Mouse (Mus musculus): ENCODE measurements around the gene H2-Eb1.
A peak's percentile ranks its signal among the peaks of the same experiment; 100 is the strongest.

The H2-Eb1 gene

DNA sequence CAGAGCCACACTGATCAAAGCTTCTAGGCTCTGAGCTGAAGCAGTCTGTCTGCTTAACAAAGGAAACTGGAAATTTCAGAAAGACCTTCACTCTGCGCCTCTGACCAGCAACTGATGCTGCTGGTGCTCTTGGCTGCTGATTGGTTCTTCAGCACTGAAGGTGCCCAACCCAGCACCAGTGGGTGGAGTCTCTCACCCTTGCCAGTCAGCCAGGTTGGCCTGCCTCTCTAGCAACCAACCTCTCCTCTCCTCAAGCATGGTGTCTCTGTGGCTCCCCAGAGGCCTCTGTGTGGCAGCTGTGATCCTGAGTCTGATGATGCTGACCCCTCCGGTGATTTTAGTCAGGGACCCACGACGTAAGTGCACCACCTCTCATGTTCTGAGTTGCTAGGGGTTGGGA lies 19.8 kb downstream of the H2-Eb1 start, which contains the start of gene H2-Eb2:
Gene H2-Eb2, plus strand, starts transcription at position 230 of the 400 bp plus-strand sequence.
- DNase-seq: no peak

DNA sequence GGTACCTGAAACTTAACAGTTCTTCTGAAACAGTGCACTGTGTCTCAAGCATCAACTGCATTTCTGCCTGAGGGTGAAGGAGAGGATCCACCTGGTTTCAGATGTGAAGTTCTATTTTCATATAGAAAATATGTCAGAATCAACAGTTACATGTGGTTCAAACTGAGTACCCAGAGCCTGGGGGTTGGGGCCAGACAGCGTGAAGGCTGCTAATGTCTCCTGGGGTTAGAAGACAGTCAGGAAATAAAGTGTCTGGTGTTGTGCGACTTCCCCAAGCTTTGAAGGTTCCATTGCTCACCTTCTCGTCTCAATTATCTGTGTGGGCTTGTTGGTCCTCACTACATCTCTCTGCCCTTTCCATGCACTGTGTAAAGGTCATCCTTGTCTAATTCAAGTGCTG lies 20.7 kb downstream of the H2-Eb1 start:
- DNase-seq: no peak

DNA sequence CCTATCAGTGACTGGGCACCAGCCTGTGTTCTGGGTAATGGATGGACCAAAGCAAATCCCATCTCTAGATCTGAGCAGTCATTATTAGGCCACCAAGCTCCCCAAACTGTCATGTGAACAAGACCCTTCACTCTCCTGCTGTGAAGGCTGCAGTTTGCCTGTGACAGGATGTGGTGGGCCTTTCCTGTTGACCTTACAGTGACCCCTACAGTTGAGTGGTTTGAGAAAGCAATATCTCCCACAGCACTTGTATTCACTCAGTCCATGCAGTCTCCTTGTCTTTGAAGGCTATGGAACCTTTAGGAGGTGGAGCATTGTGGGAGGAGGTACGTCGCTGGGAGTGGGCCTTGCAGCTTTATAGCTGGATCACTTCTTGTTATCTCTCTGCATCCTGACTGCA lies 24.1 kb downstream of the H2-Eb1 start:
- DNase-seq: no peak

GRCm38 (mm10) chr17:34331200-34331599 lies 25.5 kb downstream of the H2-Eb1 start:
- DNase-seq: no peak

- no peak for DNase-seq
Observed at GRCm38 (mm10) chr17:34340619-34341402, 35.1 kb downstream of the H2-Eb1 start.

- DNase-seq: no peak
Observed at GRCm38 (mm10) chr17:34344882-34345281, 39.2 kb downstream of the H2-Eb1 start.

GRCm38 (mm10) chr17:34345486-34345885 lies 39.8 kb downstream of the H2-Eb1 start:
- DNase-seq: no peak

GRCm38 (mm10) chr17:34346041-34346440 lies 40.4 kb downstream of the H2-Eb1 start:
- no peak for DNase-seq

GRCm38 (mm10) chr17:34347606-34348308 lies 42.1 kb downstream of the H2-Eb1 start:
- DNase-seq: peak; percentile 24

DNA sequence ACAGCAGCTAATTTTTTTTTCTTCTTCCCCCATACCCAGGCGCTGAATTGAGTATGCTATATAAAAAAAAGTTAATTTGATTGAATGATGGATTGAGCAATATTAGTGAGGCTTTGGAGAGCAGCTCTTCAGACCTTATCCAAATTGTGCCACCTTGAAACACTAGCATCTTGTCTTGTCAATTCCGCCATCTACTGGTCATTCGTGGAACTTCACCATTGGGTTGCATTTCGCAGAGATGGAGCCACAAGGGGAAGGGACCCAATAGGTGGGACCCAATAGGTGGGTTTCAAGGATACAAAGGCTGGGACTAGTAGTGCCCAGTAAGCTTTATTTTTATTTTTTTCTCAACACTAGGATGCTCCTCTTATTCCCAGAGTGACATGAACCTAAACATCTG lies 43.8 kb downstream of the H2-Eb1 start:
- DNase-seq: peak; percentile 90

DNA sequence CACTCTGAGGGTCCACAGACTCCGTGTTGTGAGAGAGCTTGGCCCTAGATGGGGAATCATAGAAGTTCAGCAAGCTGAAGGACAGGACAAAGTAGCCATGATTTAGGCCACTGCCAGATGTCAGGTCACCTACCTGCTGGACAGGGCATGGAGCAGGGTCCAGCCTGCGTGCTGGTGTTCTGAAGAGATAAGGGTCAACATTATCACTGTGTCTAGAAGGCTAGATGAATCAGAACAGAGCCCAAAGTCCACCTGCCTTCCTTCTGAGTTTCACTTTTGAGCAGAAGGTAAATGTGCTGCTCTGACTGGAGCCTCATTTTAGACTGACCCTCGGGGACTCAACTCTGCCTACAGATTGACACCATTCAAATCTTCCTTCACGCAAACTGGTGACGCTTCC lies 48.9 kb downstream of the H2-Eb1 start, which contains the start of gene Btnl2:
Gene Btnl2, plus strand, starts transcription at position 284 of the 400 bp plus-strand sequence.
- no peak for DNase-seq

GRCm38 (mm10) chr17:34354940-34355339 lies 49.3 kb downstream of the H2-Eb1 start:
- no peak for DNase-seq

GRCm38 (mm10) chr17:34362954-34363546 lies 57.4 kb downstream of the H2-Eb1 start:
- no peak for DNase-seq

- no peak for DNase-seq
Observed at GRCm38 (mm10) chr17:34363676-34364310, 58.1 kb downstream of the H2-Eb1 start.

- no peak for DNase-seq
Observed at GRCm38 (mm10) chr17:34365031-34365430, 59.4 kb downstream of the H2-Eb1 start.
